Mouse (Mus musculus) heart, embryonic 15.5 days (tissue): ENCODE measurements at regions not wholly inside any gene's neighbourhood (a gene's known extent, or its start where the extent isn't known, plus 50 kb on each side); places are given as distances from the start of the nearest gene placed in this dataset.
A peak's percentile ranks its signal among the peaks of the same experiment; 100 is the strongest.

ENCODE experiments used
- ATAC-seq: fragments of 200-750 bp; cut with Nextera tagmentation; replicated peaks from 2 replicates; pipeline ENCODE4 v1.8.0; 2017; ENCODE audit warnings: low read depth, moderate TSS enrichment; ENCODE audit not compliant: insufficient number of reproducible peaks, insufficient read depth, low FRiP score
- H3K27ac ChIP-seq: fragments of 300-500 bp; sonication (generic); 2 replicates; pipeline ENCODE4 v1.5.1; 2015; ENCODE audit warnings: mild to moderate bottlenecking, inconsistent platforms
- H3K27me3 ChIP-seq: fragments of 300-500 bp; sonication (generic); 2 replicates; pipeline ENCODE4 v1.6.1; 2015; ENCODE audit warnings: inconsistent platforms
- H3K36me3 ChIP-seq: fragments of 300-500 bp; sonication (generic); 2 replicates; pipeline ENCODE4 v1.6.1; 2015; ENCODE audit warnings: mild to moderate bottlenecking, inconsistent platforms
- H3K4me1 ChIP-seq: fragments of 300-500 bp; sonication (generic); replicated peaks from 2 replicates; pipeline ENCODE4 v1.6.1; 2015; ENCODE audit warnings: inconsistent platforms
- H3K4me2 ChIP-seq: fragments of 300-500 bp; sonication (generic); 2 replicates; pipeline ENCODE4 v1.6.1; 2015; ENCODE audit warnings: inconsistent platforms, mild to moderate bottlenecking, moderate library complexity
- H3K4me3 ChIP-seq: fragments of 300-500 bp; sonication (generic); 2 replicates; pipeline ENCODE4 v1.5.1; 2015; ENCODE audit warnings: mild to moderate bottlenecking, inconsistent platforms
- H3K9ac ChIP-seq: fragments of 300-500 bp; sonication (generic); 2 replicates; pipeline ENCODE4 v1.6.1; 2015; ENCODE audit warnings: mild to moderate bottlenecking, inconsistent platforms
- H3K9me3 ChIP-seq: fragments of 300-500 bp; sonication (generic); replicated peaks from 2 replicates; pipeline ENCODE4 v1.6.1; 2016; ENCODE audit warnings: inconsistent platforms
- WGBS: fragments of 180-500 bp; shearing (Covaris S2); methylation state at CpG from one replicate; pipeline ENCODE4 v1.1.7; 2015; ENCODE audit warnings: mixed read lengths; 5-methylcytosine and 5-hydroxymethylcytosine counted together

GRCm38 (mm10) chr12:52368034-52368433, 135.7 kb upstream of the Arhgap5 start:
- no peak overlapping the region for H3K27ac ChIP-seq
- no peaks in the 10 kb centered on the region for H3K27me3 ChIP-seq
- H3K9ac ChIP-seq: no peak overlapping the region
- H3K4me2 ChIP-seq: no peak overlapping the region
- 72% methylated on average over 6 of the region's 6 CpGs for WGBS
- H3K36me3 ChIP-seq: no peaks in the 10 kb centered on the region
- H3K4me1 ChIP-seq: 0 out of 2 replicates have a peak, but pooled peaks cover 7% of the 10 kb centered on the region
- H3K4me3 ChIP-seq: no peak overlapping the region
- no peaks in the 10 kb centered on the region for H3K9me3 ChIP-seq
- ATAC-seq: no peak

DNA sequence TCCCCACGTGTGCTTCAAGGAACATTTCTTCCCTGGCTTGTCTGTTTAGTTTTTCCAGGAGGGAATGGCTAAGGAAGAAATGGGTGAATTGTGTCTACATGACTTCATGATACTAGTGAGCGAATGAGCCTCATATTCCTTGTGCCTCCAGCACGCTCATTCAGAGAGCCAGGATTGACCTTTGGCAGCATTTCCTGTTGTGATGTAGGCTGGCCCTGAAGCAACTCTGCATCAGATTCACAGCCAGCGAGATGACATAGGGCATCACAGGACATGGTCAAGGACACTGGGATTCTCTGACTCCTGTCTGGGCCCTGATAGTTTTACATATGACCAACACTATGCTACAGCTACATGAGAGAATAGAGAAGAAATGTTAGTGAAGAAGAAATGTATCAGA, 135.3 kb upstream of the Arhgap5 start:
- no peaks in the 10 kb centered on the region for H3K9me3 ChIP-seq
- H3K27ac ChIP-seq: no peak overlapping the region
- H3K4me2 ChIP-seq: no peak overlapping the region
- no peaks in the 10 kb centered on the region for H3K27me3 ChIP-seq
- 74% methylated on average over 4 of the region's 4 CpGs for WGBS
- no peak overlapping the region for H3K4me3 ChIP-seq
- ATAC-seq: no peak
- H3K36me3 ChIP-seq: no peaks in the 10 kb centered on the region
- H3K4me1 ChIP-seq: 0 out of 2 replicates have a peak, but pooled peaks cover 7% of the 10 kb centered on the region
- no peak overlapping the region for H3K9ac ChIP-seq

DNA sequence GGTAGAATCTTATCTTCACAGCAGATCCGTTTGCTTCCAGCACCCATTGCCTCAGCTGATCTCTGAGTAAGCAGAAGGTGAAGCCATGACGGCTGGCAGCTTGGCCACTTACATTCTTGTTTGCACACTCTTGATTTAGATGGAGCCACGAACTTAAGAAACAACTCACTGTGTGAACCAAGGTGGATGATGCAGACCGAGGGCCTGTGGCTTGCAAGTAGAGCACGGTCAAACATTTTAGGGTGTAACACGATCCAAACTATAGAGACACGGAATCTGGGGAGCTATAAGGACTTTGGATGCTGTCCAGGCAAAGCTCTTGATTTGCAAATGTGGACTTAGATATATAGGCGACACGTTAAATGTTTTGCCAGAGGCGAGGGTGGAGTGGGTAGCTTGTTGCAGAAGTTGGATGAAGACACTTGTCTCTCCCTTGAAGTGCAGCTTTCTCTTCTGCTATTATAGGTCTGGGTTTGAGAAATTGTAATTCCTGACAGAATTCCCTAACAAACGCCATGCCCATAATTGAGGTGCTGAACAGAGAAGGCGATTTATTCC, 133.5 kb upstream of the Arhgap5 start:
- Histone ChIP-seq H3K4me1 (0 out of 2 replicates have a peak, but pooled peaks cover 7% of the 10 kb centered on the region), H3K4me2 (no peak overlapping the region), H3K27ac (no peak overlapping the region), H3K27me3 (no peaks in the 10 kb centered on the region), H3K4me3 (no peak overlapping the region), H3K9me3 (no peaks in the 10 kb centered on the region), H3K36me3 (no peaks in the 10 kb centered on the region), H3K9ac (no peak overlapping the region)
- no peak for ATAC-seq
- 59% methylated on average over 12 of the region's 12 CpGs for WGBS

GRCm38 (mm10) chr12:52375116-52375515, 128.7 kb upstream of the Arhgap5 start:
- Histone ChIP-seq H3K27me3 (no peaks in the 10 kb centered on the region), H3K9me3 (no peaks in the 10 kb centered on the region), H3K4me3 (no peak overlapping the region), H3K4me2 (no peak overlapping the region), H3K9ac (no peak overlapping the region), H3K36me3 (no peaks in the 10 kb centered on the region), H3K27ac (no peak overlapping the region), H3K4me1 (peaks cover 2% of the 10 kb centered on the region; the same call in 1 of the 2 replicates)
- no peak for ATAC-seq
- whole genome bisulfite sequencing: 83% methylated on average over 4 of the region's 4 CpGs

DNA sequence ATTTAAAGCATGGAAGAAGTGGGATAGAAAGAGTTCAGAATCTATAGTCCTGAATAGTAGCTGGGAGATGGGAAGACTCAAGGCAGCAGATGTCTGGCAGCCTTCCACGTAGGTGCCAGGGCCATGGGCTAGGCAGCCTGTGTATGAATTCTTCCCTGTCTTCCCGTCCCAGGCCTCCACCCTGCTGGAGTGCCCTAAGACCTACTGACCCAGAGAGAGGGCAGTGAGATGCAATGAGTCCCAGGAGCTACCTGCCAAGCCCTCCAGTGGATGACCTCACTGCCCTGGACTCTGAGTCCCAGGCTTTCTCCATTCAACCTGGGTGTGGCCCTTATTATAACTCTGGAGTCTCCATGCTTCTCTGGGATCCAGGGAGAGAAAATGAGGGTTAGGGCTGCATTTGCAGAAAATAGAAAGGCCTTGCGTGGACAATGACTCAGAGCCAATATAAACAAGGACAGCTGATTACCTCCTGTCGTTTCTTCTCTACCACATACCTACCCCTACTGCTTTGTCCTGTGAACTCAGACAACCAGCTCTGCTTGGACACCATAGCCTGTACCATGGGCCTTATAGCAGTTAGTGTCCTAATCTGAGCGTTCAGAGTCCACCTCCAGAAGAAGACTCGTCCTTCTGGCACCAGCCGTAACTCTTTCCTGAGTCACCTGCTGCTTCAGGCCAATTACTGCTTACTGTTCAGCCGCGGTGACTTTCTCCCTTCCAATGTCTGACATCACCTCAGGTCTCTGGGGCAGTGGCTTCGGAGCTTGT, 126.9 kb upstream of the Arhgap5 start:
- no peak overlapping the region for H3K4me2 ChIP-seq
- ATAC-seq: no peak
- peaks cover 5% of the 10 kb centered on the region for H3K4me1 ChIP-seq
- H3K4me3 ChIP-seq: no peak overlapping the region
- no peak overlapping the region for H3K27ac ChIP-seq
- H3K36me3 ChIP-seq: no peaks in the 10 kb centered on the region
- WGBS: 70% methylated on average over 10 of the region's 10 CpGs
- no peak overlapping the region for H3K9ac ChIP-seq
- H3K9me3 ChIP-seq: no peaks in the 10 kb centered on the region
- H3K27me3 ChIP-seq: no peaks in the 10 kb centered on the region

GRCm38 (mm10) chr12:52377463-52377848, 126.3 kb upstream of the Arhgap5 start:
- no peak overlapping the region for H3K27ac ChIP-seq
- no peak for ATAC-seq
- no peaks in the 10 kb centered on the region for H3K36me3 ChIP-seq
- 88% methylated on average over 2 of the region's 2 CpGs for WGBS
- H3K4me2 ChIP-seq: no peak overlapping the region
- H3K27me3 ChIP-seq: no peaks in the 10 kb centered on the region
- H3K9ac ChIP-seq: no peak overlapping the region
- H3K4me1 ChIP-seq: peaks cover 10% of the 10 kb centered on the region
- no peaks in the 10 kb centered on the region for H3K9me3 ChIP-seq
- no peak overlapping the region for H3K4me3 ChIP-seq

DNA sequence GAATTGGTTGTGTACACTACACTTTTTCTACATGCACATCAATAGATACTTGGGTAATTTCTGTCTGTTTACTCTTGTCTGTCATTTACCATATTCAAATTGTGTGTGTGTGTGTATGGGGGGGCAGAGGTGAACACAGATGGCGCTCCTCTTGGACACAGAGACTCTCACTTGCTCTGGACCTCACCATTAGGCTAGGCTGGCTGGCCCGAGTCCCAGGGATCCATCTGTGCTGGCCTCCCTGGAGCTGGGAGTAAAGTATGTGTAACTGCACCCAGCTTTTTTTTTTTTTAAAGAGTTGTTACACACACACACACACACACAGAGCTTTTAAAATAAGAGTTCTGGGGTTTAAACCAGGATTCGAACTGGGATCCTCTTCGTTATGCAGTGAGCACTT, 124.5 kb upstream of the Arhgap5 start:
- 89% methylated on average over 4 of the region's 4 CpGs for WGBS
- Histone ChIP-seq H3K4me2 (no peak overlapping the region), H3K4me3 (no peak overlapping the region), H3K9ac (no peak overlapping the region), H3K36me3 (no peaks in the 10 kb centered on the region), H3K4me1 (peaks cover 15% of the 10 kb centered on the region), H3K27ac (no peak overlapping the region), H3K9me3 (no peaks in the 10 kb centered on the region), H3K27me3 (no peaks in the 10 kb centered on the region)
- ATAC-seq: no peak

- Histone ChIP-seq H3K4me1 (peaks cover 15% of the 10 kb centered on the region), H3K4me3 (no peak overlapping the region), H3K27me3 (no peaks in the 10 kb centered on the region), H3K9me3 (no peaks in the 10 kb centered on the region), H3K4me2 (no peak overlapping the region), H3K27ac (no peak overlapping the region), H3K9ac (no peak overlapping the region), H3K36me3 (no peaks in the 10 kb centered on the region)
- no peak for ATAC-seq
- WGBS: 67% methylated on average over 5 of the region's 5 CpGs
These were observed 123.8 kb upstream of the Arhgap5 start for GRCm38 (mm10) chr12:52379960-52380359.

DNA sequence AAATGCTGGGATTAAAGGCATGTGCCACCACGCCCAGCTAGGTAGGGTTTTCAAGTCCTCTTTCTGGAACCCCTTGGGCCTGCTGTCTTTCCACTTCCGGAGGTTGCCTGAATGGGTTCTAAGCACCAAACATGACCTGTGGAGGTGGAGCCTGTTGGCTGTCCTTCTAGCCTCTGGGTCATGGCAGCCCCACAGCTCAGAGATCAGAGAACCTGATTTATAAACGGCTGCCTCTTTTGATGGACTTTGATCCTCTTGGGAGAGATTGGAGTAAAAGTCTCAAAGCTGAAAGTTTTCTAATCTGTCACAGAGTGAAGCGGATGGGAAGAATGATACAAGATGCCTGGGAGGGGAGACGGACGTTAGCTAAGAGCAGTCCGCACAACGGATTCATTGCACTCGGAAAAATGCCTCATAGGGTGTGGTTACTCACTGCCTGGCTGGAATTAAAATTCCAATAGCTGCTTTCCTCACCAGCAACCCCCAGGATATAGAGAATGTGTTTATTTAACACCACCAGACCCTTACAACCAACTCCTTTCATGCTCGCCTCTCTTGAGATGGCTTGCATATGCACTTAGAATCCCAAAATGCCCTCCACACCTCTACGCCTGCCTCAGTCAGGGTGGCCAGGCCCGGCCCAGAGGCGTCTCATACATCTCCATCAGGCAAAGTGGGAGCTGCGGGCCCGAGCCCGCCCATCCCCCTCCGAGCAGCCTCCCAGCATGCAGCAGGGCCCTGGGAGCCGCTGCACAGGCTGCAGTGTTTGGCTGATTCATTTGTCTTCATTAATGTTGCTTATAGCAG, 122.4 kb upstream of the Arhgap5 start:
- ATAC-seq: peak; percentile 68; the same call in 1 of the 2 replicates
- 58% methylated on average over 18 of the region's 18 CpGs for WGBS
- Histone ChIP-seq H3K9ac (no peak overlapping the region), H3K4me3 (no peak overlapping the region), H3K27ac (no peak overlapping the region), H3K4me2 (no peak overlapping the region), H3K4me1 (peaks cover 15% of the 10 kb centered on the region), H3K36me3 (no peaks in the 10 kb centered on the region), H3K27me3 (no peaks in the 10 kb centered on the region), H3K9me3 (no peaks in the 10 kb centered on the region)

DNA sequence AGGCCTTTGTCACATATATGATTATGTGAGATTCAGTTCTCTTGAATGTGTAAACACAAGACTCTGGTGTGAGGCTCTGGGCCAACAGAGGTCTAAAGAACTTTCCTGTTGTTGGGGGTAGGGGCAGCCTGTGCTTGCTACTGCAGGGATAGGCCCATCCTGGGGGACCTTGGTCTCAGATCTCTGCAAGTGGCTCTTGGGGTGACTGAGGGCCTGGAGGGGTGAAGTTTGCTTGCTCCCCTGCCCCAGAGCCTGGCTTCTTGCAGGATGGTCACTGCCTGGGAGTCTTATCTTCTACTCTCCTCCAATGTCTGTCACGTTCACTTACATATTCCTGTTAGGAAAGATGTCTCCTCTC, 121.8 kb upstream of the Arhgap5 start:
- H3K4me3 ChIP-seq: no peak overlapping the region
- H3K9me3 ChIP-seq: no peaks in the 10 kb centered on the region
- ATAC-seq: no peak
- H3K4me1 ChIP-seq: peaks cover 15% of the 10 kb centered on the region
- WGBS: 43% methylated on average over 1 of the region's 1 CpGs
- no peak overlapping the region for H3K9ac ChIP-seq
- no peaks in the 10 kb centered on the region for H3K36me3 ChIP-seq
- H3K27ac ChIP-seq: no peak overlapping the region
- H3K4me2 ChIP-seq: no peak overlapping the region
- H3K27me3 ChIP-seq: no peaks in the 10 kb centered on the region

DNA sequence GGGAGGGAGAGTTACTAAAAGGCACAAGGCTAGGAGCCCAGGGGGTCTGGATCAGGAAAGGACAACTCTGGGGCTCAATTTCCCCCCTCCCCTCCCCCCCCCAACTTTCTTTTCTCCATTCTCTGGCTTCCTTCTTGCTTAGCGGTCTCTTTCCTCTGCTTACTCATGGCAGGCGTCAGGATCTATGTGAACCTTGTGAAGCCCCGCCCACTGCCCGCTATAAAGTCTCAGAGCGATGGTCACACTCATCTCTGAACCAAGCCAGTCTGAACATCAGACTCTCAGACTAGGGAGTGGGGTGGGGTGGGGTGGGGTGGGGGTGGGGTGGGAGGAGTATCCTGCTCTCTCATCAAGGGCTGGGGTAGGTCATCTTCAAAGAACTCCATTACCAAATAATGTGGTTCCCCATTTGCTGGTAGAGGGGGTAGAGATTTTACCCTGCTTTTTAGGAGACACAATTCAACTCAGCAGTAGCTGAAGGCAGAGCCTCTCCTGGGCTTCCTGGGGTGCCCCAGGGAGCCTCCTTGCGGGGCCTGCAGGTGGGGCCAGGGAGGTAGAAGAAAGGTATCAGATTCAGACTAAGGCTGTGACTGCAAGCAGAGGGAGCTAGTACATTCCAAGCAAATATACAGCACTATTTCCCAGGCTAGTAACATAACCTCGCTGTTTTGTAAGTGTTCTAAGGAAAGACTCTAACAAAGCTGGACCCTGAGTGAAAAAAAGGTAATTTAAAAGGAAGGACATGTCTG, 120.8 kb upstream of the Arhgap5 start:
- no peaks in the 10 kb centered on the region for H3K36me3 ChIP-seq
- WGBS: 17% methylated on average over 7 of the region's 7 CpGs
- peaks cover 15% of the 10 kb centered on the region for H3K4me1 ChIP-seq
- no peak overlapping the region for H3K27ac ChIP-seq
- H3K4me2 ChIP-seq: peak overlapping the region; percentile 45
- H3K9ac ChIP-seq: no peak overlapping the region
- ATAC-seq: 0 out of 2 replicates have a peak, but pooled peaks have one; percentile 9
- H3K4me3 ChIP-seq: no peak overlapping the region
- H3K27me3 ChIP-seq: no peaks in the 10 kb centered on the region
- no peaks in the 10 kb centered on the region for H3K9me3 ChIP-seq
